Mouse (Mus musculus) lung, embryonic 14.5 days (tissue): ENCODE data around the gene Bhlhe41. TPM values are rescaled to one million over a fixed set of nuclear protein-coding genes. Genes with fewer than 3 reads are reported as not detected.

Experiments
- ATAC-seq: fragments of 200-750 bp; cut with Nextera tagmentation; 2 replicates; pipeline ENCODE4 v1.8.0; 2017; ENCODE audit warnings: mild to moderate bottlenecking, moderate TSS enrichment, moderate library complexity; ENCODE audit not compliant: insufficient read depth
- DNase-seq: peaks from one replicate; pipeline ENCODE4 v3.0.0-alpha.2; 2015
- H3K27ac ChIP-seq: fragments of 300-500 bp; sonication (generic); 2 replicates; pipeline ENCODE4 v1.5.1; 2014; ENCODE audit warnings: low read depth, mild to moderate bottlenecking, moderate library complexity
- H3K27me3 ChIP-seq: fragments of 300-500 bp; sonication (generic); 2 replicates; pipeline ENCODE4 v1.6.1; 2014; ENCODE audit warnings: low read length, control low read depth; ENCODE audit not compliant: insufficient read depth
- H3K36me3 ChIP-seq: fragments of 300-500 bp; sonication (generic); 2 replicates; pipeline ENCODE4 v1.6.1; 2014; ENCODE audit warnings: control low read depth; ENCODE audit not compliant: insufficient read depth
- H3K4me1 ChIP-seq: fragments of 300-500 bp; sonication (generic); 2 replicates; pipeline ENCODE4 v1.6.1; 2014; ENCODE audit warnings: antibody characterized with exemption, control low read depth; ENCODE audit not compliant: insufficient read depth
- H3K4me2 ChIP-seq: fragments of 300-500 bp; sonication (generic); 2 replicates; pipeline ENCODE4 v1.6.1; 2014; ENCODE audit warnings: mild to moderate bottlenecking
- H3K4me3 ChIP-seq: fragments of 300-500 bp; sonication (generic); 2 replicates; pipeline ENCODE4 v1.5.1; 2014; ENCODE audit warnings: low read depth, low read length
- H3K9ac ChIP-seq: fragments of 300-500 bp; sonication (generic); 2 replicates; pipeline ENCODE4 v1.6.1; 2014
- H3K9me3 ChIP-seq: fragments of 300-500 bp; sonication (generic); 2 replicates; pipeline ENCODE4 v1.6.1; 2016; ENCODE audit warnings: low read depth, low read length, control low read depth
- CTCF ChIP-seq: IDR thresholded peaks from 2 replicates; pipeline ENCODE4 v1.5.1; 2016; ENCODE audit warnings: antibody characterized with exemption, low read depth
- WGBS: fragments of 180-500 bp; shearing (Covaris S2); extraction: QIAGEN DNeasy Blood & Tissue Kit; methylation state at CpG from one replicate; pipeline ENCODE4 v1.1.7; 2014; 5-methylcytosine and 5-hydroxymethylcytosine counted together
- polyA plus RNA-seq: library from polyadenylated mRNA; unstranded; fragments of >200 nt; fragmentation: Nextera tagmentation; extraction: Ambion mirVana; gene quantifications from 2 replicates; pipeline ENCODE4 v1.2.1, GENCODE M21; 2014

The Bhlhe41 gene
- polyA plus RNA-seq, 1 experiment from 2014 or later: 0.53 TPM

GRCm38 (mm10) chr6:145870991-145871390, 5.6 kb upstream of the Bhlhe41 start:
- Histone ChIP-seq H3K4me3 (no peak overlapping the region), H3K4me2 (no peak overlapping the region), H3K9ac (no peak overlapping the region), H3K4me1 (no peaks in the 10 kb centered on the region), H3K36me3 (no peaks in the 10 kb centered on the region), H3K9me3 (no peaks in the 10 kb centered on the region), H3K27ac (no peak overlapping the region), H3K27me3 (peaks cover 13% of the 10 kb centered on the region)
- no peak for TF ChIP-seq CTCF
- WGBS: 61% methylated on average over 4 of the region's 4 CpGs
- ATAC-seq (no peak), DNase-seq (no peak)

DNA sequence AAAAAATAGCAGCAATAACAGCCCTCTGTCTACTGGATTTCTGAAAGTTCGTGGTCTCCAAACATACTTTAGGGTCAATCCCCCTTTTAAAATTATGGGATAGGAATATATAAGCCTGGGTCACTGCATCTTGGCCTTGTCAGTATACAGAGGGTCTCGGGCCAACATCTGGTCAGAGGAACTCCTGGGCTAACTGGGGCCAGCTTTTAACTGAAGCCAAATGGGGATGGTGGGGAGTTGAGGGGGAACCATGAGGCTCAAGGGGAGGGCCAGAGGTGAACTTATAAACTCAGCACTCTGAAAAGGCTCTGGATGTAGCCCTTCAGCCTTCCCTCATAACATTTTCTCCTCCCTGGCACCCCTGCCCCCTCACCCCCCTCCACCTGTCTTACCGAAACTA, 1.8 kb upstream of the Bhlhe41 start:
- WGBS: 55% methylated on average over 3 of the region's 3 CpGs

DNA sequence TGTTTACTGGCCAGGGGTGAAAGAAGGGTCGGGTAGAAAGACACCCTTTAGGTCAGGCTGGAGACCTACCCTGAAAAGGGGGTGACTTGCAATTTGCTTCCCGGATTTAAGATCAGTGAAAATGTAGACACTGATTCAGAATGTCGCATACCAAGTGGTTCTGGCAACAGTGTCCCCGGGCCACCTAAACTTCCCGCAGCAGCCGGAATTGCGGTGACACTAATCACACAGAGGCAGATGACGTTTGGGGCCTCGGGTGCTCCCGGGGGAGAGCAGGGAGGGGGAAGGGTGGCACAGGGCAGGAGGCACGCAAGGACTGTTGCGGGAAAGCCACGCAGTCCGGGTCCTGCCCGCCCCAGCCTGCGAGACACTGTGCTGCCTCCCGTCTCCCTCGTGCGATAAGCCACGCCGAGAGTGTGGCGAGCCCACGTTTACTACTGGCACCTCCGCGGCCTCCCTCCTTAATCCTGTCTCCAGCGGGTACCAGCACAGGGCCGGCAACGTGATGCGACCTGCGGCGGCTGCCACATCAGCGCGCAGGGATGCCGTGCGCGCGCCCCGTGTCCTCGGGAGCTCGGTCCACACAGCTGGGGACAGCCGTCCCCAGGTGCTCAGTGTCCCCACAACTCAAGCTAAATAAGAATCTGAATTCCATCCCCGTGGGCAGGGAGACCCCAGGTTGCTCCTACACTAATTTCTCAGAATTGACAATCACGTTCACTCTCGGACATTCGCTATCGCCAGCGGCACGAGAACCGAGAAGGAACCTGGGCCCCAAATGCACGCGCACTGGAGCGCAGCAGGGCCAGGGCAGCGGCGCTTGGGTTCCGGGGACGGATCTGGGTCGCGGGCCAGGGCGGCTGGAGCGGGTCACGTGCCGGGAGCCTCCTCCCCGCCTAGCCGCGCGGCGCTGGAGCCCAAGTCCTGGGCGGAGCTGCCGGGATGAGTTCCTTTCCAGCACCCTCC, 811 bp upstream of the Bhlhe41 start:
- H3K4me2 ChIP-seq: peak overlapping the region; percentile 88
- H3K9me3 ChIP-seq: no peaks in the 10 kb centered on the region
- WGBS: under 1% methylated on average over 69 of the region's 69 CpGs
- ATAC-seq: peak; percentile 82
- peak overlapping the region; percentile 60 for H3K4me3 ChIP-seq
- H3K27me3 ChIP-seq: peaks cover 60% of the 10 kb centered on the region
- peak; percentile 88 for DNase-seq
- peak overlapping the region; percentile 47 for H3K9ac ChIP-seq
- no peaks in the 10 kb centered on the region for H3K36me3 ChIP-seq
- H3K27ac ChIP-seq: peak overlapping the region; percentile 18; the same call in 1 of the 2 replicates
- peaks cover 5% of the 10 kb centered on the region; the same call in 1 of the 2 replicates for H3K4me1 ChIP-seq
- no peak for TF ChIP-seq CTCF

More for the DNA sequence above, 1.8 kb upstream of the Bhlhe41 start:
- Histone ChIP-seq H3K9ac (no peak overlapping the region), H3K27me3 (peaks cover 52% of the 10 kb centered on the region), H3K4me3 (no peak overlapping the region), H3K4me1 (peaks cover 5% of the 10 kb centered on the region; the same call in 1 of the 2 replicates), H3K4me2 (peak overlapping the region; percentile 88), H3K9me3 (no peaks in the 10 kb centered on the region), H3K27ac (no peak overlapping the region), H3K36me3 (no peaks in the 10 kb centered on the region)
- ATAC-seq (no peak), DNase-seq (no peak)
- no peak for TF ChIP-seq CTCF

DNA sequence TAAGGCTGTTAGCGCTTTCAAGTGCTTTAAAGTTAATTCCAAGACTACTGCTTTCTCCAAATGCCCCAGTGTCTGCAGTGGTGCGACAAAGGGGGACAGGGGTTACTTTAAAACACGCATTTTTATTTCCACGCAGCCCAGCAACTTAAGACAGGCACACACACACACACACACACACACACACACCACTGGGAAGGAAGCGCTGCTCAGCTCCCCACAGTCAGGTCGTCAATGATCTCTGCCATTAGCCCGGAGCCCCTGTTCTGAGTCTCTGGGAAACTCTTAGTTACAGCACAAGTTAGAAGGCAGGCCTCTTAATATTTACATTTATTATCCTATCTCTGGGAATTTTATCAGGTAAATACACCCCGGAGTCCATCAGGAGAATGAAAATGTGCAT, 1.2 kb downstream of the Bhlhe41 start:
- DNase-seq: no peak
- H3K27me3 ChIP-seq: peaks cover 60% of the 10 kb centered on the region
- no peak overlapping the region for H3K27ac ChIP-seq
- ATAC-seq: no peak
- H3K4me3 ChIP-seq: peak overlapping the region; percentile 60
- peaks cover 5% of the 10 kb centered on the region; the same call in 1 of the 2 replicates for H3K4me1 ChIP-seq
- TF ChIP-seq CTCF: no peak
- WGBS: 3% methylated on average over 8 of the region's 8 CpGs
- no peak overlapping the region for H3K9ac ChIP-seq
- H3K9me3 ChIP-seq: no peaks in the 10 kb centered on the region
- H3K4me2 ChIP-seq: peak overlapping the region; percentile 88
- H3K36me3 ChIP-seq: no peaks in the 10 kb centered on the region

GRCm38 (mm10) chr6:145863065-145863971, 2.0 kb downstream of the Bhlhe41 start:
- TF ChIP-seq CTCF: no peak
- Histone ChIP-seq H3K9ac (peak overlapping the region; percentile 50), H3K4me3 (peak overlapping the region; percentile 60), H3K27ac (no peak overlapping the region), H3K4me2 (peak overlapping the region; percentile 88), H3K9me3 (no peaks in the 10 kb centered on the region), H3K27me3 (peaks cover 60% of the 10 kb centered on the region), H3K36me3 (no peaks in the 10 kb centered on the region), H3K4me1 (peaks cover 5% of the 10 kb centered on the region; the same call in 1 of the 2 replicates)
- peak; percentile 35 for ATAC-seq
- under 1% methylated on average over 81 of the region's 105 CpGs for WGBS
- peak; percentile 73 for DNase-seq

DNA sequence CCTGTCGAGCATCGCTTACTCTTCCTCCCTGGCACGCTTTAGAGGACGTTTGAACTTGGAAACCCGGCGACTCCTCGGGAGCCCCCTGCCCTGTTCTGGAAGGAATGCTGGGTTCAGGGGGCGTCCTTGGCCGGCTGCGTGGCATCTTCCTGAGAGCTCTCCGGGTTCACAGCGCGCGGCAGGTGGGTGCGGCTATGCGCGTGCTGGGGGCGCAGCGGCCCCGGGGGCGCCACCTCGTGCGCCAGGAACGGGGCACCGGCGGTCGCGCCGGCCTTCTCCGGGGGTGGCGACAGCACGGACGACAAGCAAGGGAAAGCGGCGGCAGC, 2.7 kb downstream of the Bhlhe41 start:
- Histone ChIP-seq H3K4me2 (peak overlapping the region; percentile 88), H3K4me3 (peak overlapping the region; percentile 60), H3K27ac (no peak overlapping the region), H3K9ac (peak overlapping the region; percentile 50), H3K27me3 (peaks cover 59% of the 10 kb centered on the region), H3K9me3 (no peaks in the 10 kb centered on the region), H3K4me1 (peaks cover 5% of the 10 kb centered on the region; the same call in 1 of the 2 replicates), H3K36me3 (no peaks in the 10 kb centered on the region)
- no peak for DNase-seq
- no peak for TF ChIP-seq CTCF
- no peak for ATAC-seq
- WGBS: under 1% methylated on average over 35 of the region's 35 CpGs

- ATAC-seq: no peak
- 11% methylated on average over 4 of the region's 4 CpGs for WGBS
- no peak for DNase-seq
- no peak overlapping the region for H3K27ac ChIP-seq
- H3K4me3 ChIP-seq: peak overlapping the region; percentile 60
- peaks cover 56% of the 10 kb centered on the region for H3K27me3 ChIP-seq
- TF ChIP-seq CTCF: no peak
- H3K36me3 ChIP-seq: no peaks in the 10 kb centered on the region
- peak overlapping the region; percentile 88 for H3K4me2 ChIP-seq
- peaks cover 5% of the 10 kb centered on the region; the same call in 1 of the 2 replicates for H3K4me1 ChIP-seq
- H3K9me3 ChIP-seq: no peaks in the 10 kb centered on the region
- H3K9ac ChIP-seq: peak overlapping the region; percentile 50; the same call in 1 of the 2 replicates
Observed at GRCm38 (mm10) chr6:145862321-145862720, 3.0 kb downstream of the Bhlhe41 start.
